In genomic region chr19:18548668-18549067, GRCm38 (mm10) we compare ENCODE assay signal across 9 mouse cellular contexts.
DNase-seq lines count a peak whose midpoint lies in the region; ATAC-seq lines count a peak whose summit lies in the region.
"Had no signal": no experiment of that assay in that cellular context is flagged by ENCODE, and none has a peak within 500 bp of the region (broad histone marks: within the 10 kb centered on the region; RNA-seq: fewer than 3 reads in every experiment).

No protein-coding gene starts in this region.

- H3K9me3 ChIP-seq in forebrain, embryonic 13.5 days (replicated peaks) = no peaks in the 10 kb centered on the region
- no peaks in the 10 kb centered on the region for H3K9me3 ChIP-seq in neural tube, embryonic 12.5 days

- H3K4me2 ChIP-seq in forebrain, embryonic 13.5 days = no peak overlapping the region
- no peak overlapping the region for H3K4me2 ChIP-seq in neural tube, embryonic 12.5 days (replicated peaks)

- H3K4me3 ChIP-seq in forebrain, embryonic 13.5 days = no peak overlapping the region
- no peak overlapping the region for H3K4me3 ChIP-seq in neural tube, embryonic 12.5 days
- H3K4me3 ChIP-seq: erythroblast, embryonic 14.5 days had no signal

- WGBS in forebrain, embryonic 13.5 days = 14% methylated on average over 4 of the region's 4 CpGs
- WGBS in neural tube, embryonic 12.5 days = 15% methylated on average over 4 of the region's 4 CpGs

- H3K36me3 ChIP-seq in forebrain, embryonic 13.5 days (ENCODE audit: poor library complexity, severe bottlenecking) = no peaks in the 10 kb centered on the region
- H3K36me3 ChIP-seq in neural tube, embryonic 12.5 days = no peaks in the 10 kb centered on the region

- peak; percentile 75 for ATAC-seq in forebrain, embryonic 13.5 days
- peak; percentile 56 for ATAC-seq in neural tube, embryonic 12.5 days (ENCODE audit: low FRiP score, low read depth)

- DNase-seq in testis, postnatal 10 days (ENCODE audit: low spot score) = peak; percentile 79
- no peak for DNase-seq in testis, postnatal 14 days (ENCODE audit: low spot score)
- DNase-seq in brain, embryonic 18.5 days (ENCODE audit: low read depth, low spot score) = peak; percentile 67
- peak; percentile 19 to 67 for DNase-seq in kidney, adult 8-10 months
- peak; percentile 69 for DNase-seq in left cerebral cortex, postnatal 4 days
- no peak for DNase-seq in spleen, postnatal 36 days (ENCODE audit: low spot score in 2 of 2)

- no peaks in the 10 kb centered on the region for H3K4me1 ChIP-seq in forebrain, embryonic 13.5 days
- no peaks in the 10 kb centered on the region for H3K4me1 ChIP-seq in neural tube, embryonic 12.5 days

- no peak overlapping the region for H3K27ac ChIP-seq in forebrain, embryonic 13.5 days
- no peak overlapping the region for H3K27ac ChIP-seq in neural tube, embryonic 12.5 days

- intact Hi-C loops in left cerebral cortex, postnatal 4 days (cut with DNase I) = loop anchor here (2.0 to 5.0 kb wide), 2 partner anchors 691 to 1082 kb away; no protein-coding TSS in a partner anchor

- no peak overlapping the region for H3K9ac ChIP-seq in forebrain, embryonic 13.5 days
- no peak overlapping the region for H3K9ac ChIP-seq in neural tube, embryonic 12.5 days

- no peaks in the 10 kb centered on the region for H3K27me3 ChIP-seq in forebrain, embryonic 13.5 days
- no peaks in the 10 kb centered on the region for H3K27me3 ChIP-seq in neural tube, embryonic 12.5 days (replicated peaks)

Comparison
In these comparisons a context has a peak if more than half of its experiments do, and no peak if none do; other contexts are left out.
1. DNase-seq: peak in testis, postnatal 10 days (single experiment), brain, embryonic 18.5 days (single experiment), kidney, adult 8-10 months (2 of 2) and left cerebral cortex, postnatal 4 days (single experiment); none in testis, postnatal 14 days (single experiment) and spleen, postnatal 36 days (0 of 2).